Mouse (Mus musculus): ENCODE data around the gene Pcbp3.

Pcbp3 gene

GRCm38 (mm10) chr10:76931794-76932193 lies 29.9 kb downstream of the Pcbp3 start:
- in situ Hi-C loops (cut with MboI; ENCODE audit: unreplicated experiment in 2 of 2), result no loop called here

DNA sequence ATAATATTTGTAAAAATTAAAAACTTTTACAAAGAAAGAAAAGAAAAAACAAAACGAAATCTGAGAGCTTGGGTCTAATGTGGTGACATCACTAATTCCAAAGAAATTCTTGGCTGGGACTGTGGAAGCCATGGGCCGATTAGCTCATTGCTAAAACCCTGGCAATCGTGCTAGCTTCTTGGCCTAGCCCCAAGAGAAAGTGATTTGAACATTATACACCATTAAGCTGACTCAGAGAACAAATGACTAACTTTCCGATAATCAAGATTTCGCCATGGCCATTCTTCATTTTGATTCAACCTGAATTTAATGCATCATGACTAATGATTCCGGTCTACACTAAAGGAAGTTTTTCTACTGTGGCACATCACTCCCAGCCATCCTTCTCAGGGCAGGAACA lies 30.6 kb downstream of the Pcbp3 start:
- in situ Hi-C loops (cut with MboI; ENCODE audit: unreplicated experiment in 2 of 2), result no loop called here

GRCm38 (mm10) chr10:76924441-76924840 lies 37.2 kb downstream of the Pcbp3 start:
- in situ Hi-C loops (cut with MboI; ENCODE audit: unreplicated experiment in 2 of 2), result no loop called here

- in situ Hi-C loops (cut with MboI; ENCODE audit: unreplicated experiment in 2 of 2), result no loop called here
Measured at GRCm38 (mm10) chr10:76918086-76918485, 43.6 kb downstream of the Pcbp3 start.

DNA sequence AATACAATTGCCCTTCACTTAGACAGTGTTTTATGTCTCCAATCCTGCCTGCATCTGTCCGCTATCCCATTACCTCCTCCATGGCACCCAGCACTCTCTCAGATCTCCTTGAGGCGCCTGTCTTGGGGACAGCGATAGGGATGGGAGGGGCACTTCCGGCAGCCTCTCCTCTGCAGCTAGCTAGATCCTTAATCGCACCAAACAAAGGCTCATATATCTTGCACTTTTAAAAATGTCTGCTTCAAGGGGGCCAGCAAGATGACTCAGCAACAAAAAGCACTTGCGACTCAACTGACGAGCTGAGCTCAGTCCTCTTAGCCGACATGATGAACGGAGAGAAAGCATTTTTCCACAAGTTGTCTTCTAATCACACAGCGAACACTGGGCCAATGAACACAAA lies 55.3 kb downstream of the Pcbp3 start:
- in situ Hi-C loops (cut with MboI; ENCODE audit: unreplicated experiment in 2 of 2), result no loop called here

DNA sequence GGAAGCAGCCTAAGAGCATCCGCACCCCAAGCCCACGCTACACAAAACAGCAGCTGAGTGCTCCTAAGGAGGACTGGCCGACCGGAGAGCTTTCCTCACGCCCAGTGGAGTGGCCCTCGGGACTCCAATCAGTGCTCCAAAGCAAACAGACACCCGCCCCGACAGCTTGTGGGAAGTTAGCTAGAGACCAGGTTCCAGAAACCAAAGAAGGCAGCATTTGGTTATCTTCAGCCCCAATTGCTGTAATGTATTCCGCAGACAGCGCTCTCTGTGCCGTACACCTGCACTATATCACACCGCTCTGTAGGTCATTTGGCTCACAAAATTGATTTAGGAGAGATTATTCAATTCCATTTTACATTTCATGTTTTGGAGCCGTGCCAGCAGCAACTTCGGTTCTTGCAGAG lies 55.7 kb downstream of the Pcbp3 start:
- in situ Hi-C loops (cut with MboI; ENCODE audit: unreplicated experiment in 2 of 2), result no loop called here

DNA sequence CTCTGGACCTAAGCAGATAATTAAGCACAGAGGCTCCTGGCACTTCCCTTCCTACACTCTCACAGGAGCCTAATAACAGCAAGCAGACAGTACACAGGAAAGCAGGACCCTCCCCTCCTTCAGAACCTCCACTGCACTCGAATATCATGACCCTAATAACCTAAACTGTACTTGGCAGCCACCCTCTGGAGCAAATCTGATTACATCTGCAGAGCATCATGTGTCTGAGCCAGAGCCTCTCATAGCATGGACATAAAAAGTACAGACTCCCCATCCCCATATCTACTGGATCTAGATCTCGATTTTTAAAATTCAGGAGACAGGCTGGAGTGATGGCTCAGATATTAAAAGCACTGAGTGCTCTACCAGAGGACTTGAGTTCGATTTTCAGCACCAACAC lies 58.0 kb downstream of the Pcbp3 start:
- in situ Hi-C loops (cut with MboI; ENCODE audit: unreplicated experiment in 2 of 2), result no loop called here

- in situ Hi-C loops (cut with MboI; ENCODE audit: unreplicated experiment in 2 of 2), result no loop called here
Measured at GRCm38 (mm10) chr10:76903099-76903498, 58.6 kb downstream of the Pcbp3 start.

DNA sequence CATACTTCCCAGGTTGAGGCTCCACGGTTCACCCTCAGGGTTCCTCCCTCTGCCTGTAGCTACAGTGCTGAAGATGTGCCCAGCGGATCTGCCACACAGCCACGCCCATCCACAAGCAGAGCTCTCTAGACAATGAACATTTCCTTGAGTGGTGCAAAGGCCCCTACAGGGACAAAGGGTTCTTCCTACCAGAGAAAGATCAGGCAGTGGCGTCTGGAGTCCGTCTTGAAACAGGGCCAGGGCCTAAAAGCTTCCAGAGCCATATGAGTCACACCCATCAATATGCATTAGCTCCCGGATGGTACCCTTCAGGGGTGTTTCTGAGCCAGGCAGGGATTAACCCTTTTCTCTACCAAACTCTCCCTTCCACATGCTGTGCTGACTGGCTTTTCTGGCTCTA lies 59.1 kb downstream of the Pcbp3 start:
- in situ Hi-C loops (cut with MboI; ENCODE audit: unreplicated experiment in 2 of 2), result no loop called here

DNA sequence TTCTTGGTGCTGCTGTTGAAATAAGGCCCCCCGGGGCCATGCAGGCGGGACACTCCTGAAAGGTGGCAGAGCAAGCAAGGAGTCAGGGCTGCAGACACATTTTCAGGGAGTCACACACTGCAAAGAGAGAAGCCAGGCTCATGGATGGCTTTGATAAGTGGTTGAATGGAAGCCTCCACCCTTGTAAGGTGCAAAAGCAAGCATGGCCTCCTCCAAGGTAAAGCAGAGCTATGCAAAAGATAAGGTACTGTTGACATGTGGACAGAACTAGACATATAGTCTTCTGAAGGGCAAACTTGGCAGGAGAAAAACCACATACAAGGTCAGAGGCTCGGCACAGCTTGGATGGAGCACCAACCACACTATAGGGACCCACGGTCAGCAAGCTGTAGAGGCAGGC lies 63.3 kb downstream of the Pcbp3 start:
- in situ Hi-C loops (cut with MboI; ENCODE audit: unreplicated experiment in 2 of 2), result no loop called here

DNA sequence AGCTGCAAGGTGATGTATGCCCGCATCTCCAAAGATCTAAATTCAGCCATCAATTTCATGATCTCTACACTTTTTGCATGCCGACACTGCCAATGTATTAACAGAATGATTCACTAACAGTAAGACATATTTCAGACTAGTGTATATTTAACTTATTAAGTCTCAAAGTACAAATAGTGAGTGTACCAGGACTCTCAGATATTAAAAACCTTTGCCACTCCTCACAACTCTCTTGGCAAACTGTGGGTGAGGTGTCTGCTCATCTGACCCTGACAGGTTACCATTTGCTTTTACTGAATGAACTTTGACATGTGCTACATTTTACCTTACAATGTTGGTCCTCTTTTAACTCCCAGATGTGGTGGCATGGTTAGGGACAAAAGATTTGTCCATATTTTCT lies 70.2 kb downstream of the Pcbp3 start:
- in situ Hi-C loops (cut with MboI; ENCODE audit: unreplicated experiment in 2 of 2), result no loop called here

DNA sequence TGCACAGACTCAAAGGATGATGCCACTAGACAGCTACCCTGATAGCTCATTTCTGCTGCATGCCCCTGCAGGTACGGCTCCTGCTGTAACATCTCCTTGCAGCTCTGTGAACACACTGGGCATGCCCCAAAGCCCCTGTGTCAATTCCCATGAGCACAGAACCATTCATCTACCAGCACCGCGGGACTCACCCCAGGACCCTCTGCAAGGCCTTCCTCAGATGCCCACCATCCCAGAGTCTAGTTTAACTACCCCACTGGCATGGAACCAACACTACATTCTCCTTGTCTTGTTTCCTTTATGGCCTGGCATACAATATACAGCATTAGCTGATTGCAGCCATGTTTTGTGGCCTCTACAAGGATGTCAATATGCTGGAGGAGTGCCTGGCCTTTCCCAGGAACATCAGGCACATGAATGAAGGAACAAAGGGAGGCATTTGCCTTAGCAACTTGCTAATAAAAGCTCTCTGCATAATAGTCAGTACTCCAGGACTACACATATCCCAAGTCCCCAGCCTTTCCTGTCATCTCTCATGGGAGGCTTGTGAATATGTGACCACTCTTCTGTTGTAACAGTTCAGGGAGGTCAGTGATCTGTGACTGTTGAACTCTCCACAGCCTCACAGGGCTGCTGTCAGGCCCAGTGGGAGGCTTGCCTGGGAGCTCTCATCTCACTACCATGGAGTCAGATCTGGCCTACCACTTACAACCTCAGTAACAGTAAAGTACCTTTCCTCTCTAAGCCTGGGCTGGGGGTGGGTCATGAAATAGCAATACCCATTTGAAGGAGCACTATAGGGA lies 78.0 kb downstream of the Pcbp3 start:
- in situ Hi-C loops (cut with MboI; ENCODE audit: unreplicated experiment in 2 of 2), result no loop called here

GRCm38 (mm10) chr10:76882644-76883441 lies 78.8 kb downstream of the Pcbp3 start:
- in situ Hi-C loops (cut with MboI; ENCODE audit: unreplicated experiment in 2 of 2), result no loop called here

DNA sequence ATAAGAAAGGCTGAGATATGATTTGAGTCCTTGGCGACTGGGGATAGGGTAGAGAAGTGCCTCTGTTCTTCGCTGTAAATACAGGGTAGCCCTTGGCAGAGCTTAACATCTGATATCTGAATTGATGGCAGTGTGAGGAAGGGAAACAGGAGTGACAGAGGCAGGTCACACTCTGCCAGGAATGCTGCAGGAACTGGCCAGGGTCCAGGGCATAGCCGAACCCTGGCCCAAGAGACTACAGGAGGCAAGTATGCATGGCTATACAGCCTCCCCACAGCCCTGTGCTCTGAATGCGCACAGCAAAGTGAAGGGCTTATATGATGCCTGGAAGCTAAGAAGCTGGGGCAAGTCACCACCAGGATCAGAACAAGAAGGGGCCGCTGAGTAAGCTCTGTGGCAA lies 79.8 kb downstream of the Pcbp3 start:
- in situ Hi-C loops (cut with MboI; ENCODE audit: unreplicated experiment in 2 of 2), result no loop called here

- in situ Hi-C loops (cut with MboI; ENCODE audit: unreplicated experiment in 2 of 2), result no loop called here
Measured at GRCm38 (mm10) chr10:76875310-76875709, 86.4 kb downstream of the Pcbp3 start.

GRCm38 (mm10) chr10:76874879-76875278 lies 86.8 kb downstream of the Pcbp3 start:
- in situ Hi-C loops (cut with MboI; ENCODE audit: unreplicated experiment in 2 of 2), result no loop called here

DNA sequence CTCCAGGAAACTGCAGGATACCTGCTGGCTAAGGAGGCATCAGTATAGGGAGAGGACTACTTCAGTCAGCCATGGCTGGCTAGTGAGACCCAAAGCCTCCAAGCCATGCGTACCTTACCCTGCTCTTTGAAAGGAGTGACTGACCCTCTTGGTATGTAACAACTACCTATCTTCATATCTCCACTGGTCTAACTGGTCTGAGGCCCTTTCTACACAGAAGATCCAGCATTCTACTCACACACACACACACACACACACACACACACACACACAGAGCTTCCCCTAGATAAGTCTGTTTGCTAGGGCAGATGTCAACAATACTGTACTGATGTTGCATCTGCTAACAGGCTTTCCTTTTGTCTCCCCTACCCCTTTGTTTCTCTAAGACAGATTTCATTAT lies 87.3 kb downstream of the Pcbp3 start:
- in situ Hi-C loops (cut with MboI; ENCODE audit: unreplicated experiment in 2 of 2), result no loop called here

DNA sequence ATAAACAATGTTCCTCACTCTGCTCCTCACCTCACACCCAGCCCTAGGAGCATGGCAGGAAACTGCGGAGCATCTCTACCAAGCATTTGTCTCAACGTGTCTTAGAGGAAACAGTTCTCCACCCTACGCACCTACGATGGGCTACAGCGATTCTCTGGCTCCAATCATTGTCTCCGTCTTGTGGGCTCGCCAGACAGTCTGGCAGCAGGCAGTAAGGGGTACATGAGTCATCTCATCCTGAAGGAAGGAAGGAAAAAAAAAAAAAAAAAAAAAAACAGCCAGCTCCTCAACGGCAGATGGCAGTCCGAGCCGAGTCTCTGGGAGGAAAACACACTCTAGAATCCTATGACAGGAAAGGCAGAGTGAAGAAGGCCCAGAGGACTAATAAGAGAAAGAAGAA lies 87.7 kb downstream of the Pcbp3 start:
- in situ Hi-C loops (cut with MboI; ENCODE audit: unreplicated experiment in 2 of 2), result no loop called here

DNA sequence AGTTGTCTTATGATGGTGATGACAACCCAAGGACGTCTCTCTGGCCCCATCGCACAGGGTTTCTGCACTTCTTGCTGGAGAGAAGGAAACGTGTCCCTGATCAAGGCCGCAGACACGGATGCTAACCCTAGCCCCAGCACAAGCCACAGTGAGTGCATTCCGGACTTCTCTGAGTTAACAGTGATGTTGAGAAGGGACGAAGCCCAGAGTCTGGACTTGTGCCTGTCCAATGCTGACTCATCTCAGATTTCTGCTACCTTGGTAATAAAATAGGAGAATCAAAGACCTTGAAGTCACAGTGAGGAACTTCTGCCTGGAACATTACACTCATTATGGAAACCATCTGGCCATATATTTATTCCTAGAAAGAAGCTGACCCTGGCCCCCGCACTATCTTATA lies 89.0 kb downstream of the Pcbp3 start:
- in situ Hi-C loops (cut with MboI; ENCODE audit: unreplicated experiment in 2 of 2), result no loop called here

DNA sequence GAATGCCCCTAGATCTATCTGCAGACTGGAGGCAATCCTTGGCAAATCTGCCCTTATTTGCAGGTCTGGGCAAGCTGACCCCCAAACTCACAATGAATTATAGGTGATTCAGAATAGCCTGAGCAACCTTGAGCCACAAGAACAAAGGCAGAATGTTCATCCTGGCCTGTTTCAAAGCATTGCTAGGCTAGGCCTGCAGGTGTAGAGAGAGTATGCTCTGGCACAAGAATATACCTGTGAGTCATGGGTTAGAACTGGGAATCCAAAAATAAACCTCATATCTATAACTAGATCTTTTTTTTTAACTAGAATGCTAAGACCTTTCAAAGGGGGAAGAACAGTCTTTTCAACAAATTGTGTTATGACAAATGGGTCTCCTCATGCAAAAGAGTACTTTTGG lies 95.8 kb downstream of the Pcbp3 start:
- in situ Hi-C loops (cut with MboI; ENCODE audit: unreplicated experiment in 2 of 2), result no loop called here

DNA sequence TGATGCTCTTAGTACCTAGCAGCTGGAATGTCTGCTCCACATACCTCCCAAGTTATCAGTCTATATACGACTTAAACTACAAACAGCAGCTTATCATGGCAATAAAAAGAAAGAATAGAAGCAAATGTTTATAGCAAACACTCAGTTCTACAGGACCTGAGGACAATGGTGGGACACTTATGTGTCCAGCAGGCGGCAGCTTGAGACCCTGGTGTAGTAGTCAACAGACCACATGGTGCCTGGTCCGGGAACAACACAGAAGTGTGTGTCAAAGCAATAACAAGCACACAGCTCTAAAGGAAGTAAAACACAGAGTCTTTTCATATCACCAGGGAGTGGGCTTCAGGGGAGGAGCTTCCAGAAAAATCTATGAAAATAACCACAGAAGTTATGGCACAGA lies 100.7 kb downstream of the Pcbp3 start:
- in situ Hi-C loops (cut with MboI; ENCODE audit: unreplicated experiment in 2 of 2), result no loop called here

Data from v-Abl transformed pro-B cells (cell line).